Mouse (Mus musculus) macrophage (primary cell): ENCODE data around the gene Gm19684. TPM values are rescaled to one million over a fixed set of nuclear protein-coding genes. Genes with fewer than 3 reads are reported as not detected.
A peak's percentile ranks its signal among the peaks of the same experiment; 100 is the strongest.
"Not testable (repeated sequence)": the region's sequence is repeated elsewhere in the genome, so short reads cannot be mapped to it uniquely, and the experiment has no call there.

Source experiments
- H3K27ac ChIP-seq: fragments of 350-480 bp; formaldehyde crosslinking; 2 replicates; pipeline ENCODE4 v1.9.0; 2021
- H3K36me3 ChIP-seq: fragments of 350-480 bp; formaldehyde crosslinking; 2 replicates; pipeline ENCODE4 v1.9.0; 2021; ENCODE audit errors: inconsistent target
- H3K4me3 ChIP-seq: fragments of 350-480 bp; formaldehyde crosslinking; 2 replicates; pipeline ENCODE4 v1.9.0; 2021; ENCODE audit errors: inconsistent target
- H3K79me2 ChIP-seq: fragments of 350-480 bp; formaldehyde crosslinking; 2 replicates; pipeline ENCODE4 v1.9.0; 2021; ENCODE audit errors: inconsistent target
- WGBS: methylation state at CpG from one replicate; pipeline ENCODE4 v1.1.7; 2026; ENCODE audit warnings: inconsistent platforms; ENCODE audit not compliant: missing documents; 5-methylcytosine and 5-hydroxymethylcytosine counted together
- polyA plus RNA-seq: library from polyadenylated mRNA; stranded (reverse); fragments of 250-400 nt; gene quantifications from 3 replicates; pipeline ENCODE4 v1.2.4, GENCODE M21; 2018; ENCODE audit warnings: inconsistent platforms
- total RNA-seq, 78 experiments: library from RNA; depleted of rRNA; stranded (reverse); fragments of 250-400 nt; gene quantifications; 1 replicate in 9 of 78; 2 replicates in 24 of 78; 3 replicates in 43 of 78; 4 replicates in 2 of 78; pipeline ENCODE4 v1.2.4; 2018; ENCODE audit warnings: inconsistent platforms in 56 of 78

Gm19684 gene
- 100 to 1,000 TPM in 1 of 26 experiments, 10 to 100 TPM in 21, 1 to 10 TPM in 4; 8.5 to 105 (median 39.0) TPM for total RNA-seq (2018; cell fraction: chromatin; rRNA removed)
- 1 to 10 TPM in 11 of 26 experiments, under 1 TPM in 15; 0.23 to 4.8 (median 0.86) TPM for total RNA-seq (2018; cell fraction: cytosol; rRNA removed)
- 10 to 100 TPM in 22 of 26 experiments, 1 to 10 TPM in 4; 8.2 to 67.4 (median 19.8) TPM for total RNA-seq (2018; cell fraction: nucleus; rRNA removed)
- 0.22 to 0.67 TPM in 2 of 3 replicates, not detected in the other for polyA plus RNA-seq

GRCm38 (mm10) chr17:36121352-36122020, at the start of gene Gm19684:
Gene Gm19684 (plus strand): TSS chr17:36121678.
- WGBS = under 1% methylated on average over 8 of the region's 8 CpGs
- H3K4me3 ChIP-seq = peak within 1 kb of the TSS; percentile 72
- peaks cover 13% of the 10 kb centered on the region; the same call in 1 of the 2 replicates for H3K36me3 ChIP-seq
- peaks cover 45% of the 10 kb centered on the region for H3K79me2 ChIP-seq
- peak within 1 kb of the TSS; percentile 65 for H3K27ac ChIP-seq

- H3K79me2 ChIP-seq, H3K36me3 ChIP-seq, H3K4me3 ChIP-seq, H3K27ac ChIP-seq: not testable (repeated sequence)
Measured at GRCm38 (mm10) chr17:36081901-36082300, 39.6 kb upstream of the Gm19684 start.

GRCm38 (mm10) chr17:36082519-36083232, 38.8 kb upstream of the Gm19684 start:
- not testable (repeated sequence) for H3K36me3 ChIP-seq, H3K4me3 ChIP-seq, H3K79me2 ChIP-seq, H3K27ac ChIP-seq
- WGBS = 72% methylated on average over 3 of the region's 6 CpGs

GRCm38 (mm10) chr17:36083266-36083869, 38.1 kb upstream of the Gm19684 start:
- Histone ChIP-seq H3K79me2 (no peaks in the 10 kb centered on the region), H3K4me3 (peak overlapping the region; percentile 49), H3K36me3 (no peaks in the 10 kb centered on the region), H3K27ac (no peak overlapping the region)
- WGBS = 1% methylated on average over 46 of the region's 46 CpGs

- Histone ChIP-seq H3K27ac (no peak overlapping the region), H3K36me3 (no peaks in the 10 kb centered on the region), H3K4me3 (peak overlapping the region; percentile 49), H3K79me2 (no peaks in the 10 kb centered on the region)
- WGBS = under 1% methylated on average over 37 of the region's 42 CpGs
Measured at GRCm38 (mm10) chr17:36083870-36084451, 37.5 kb upstream of the Gm19684 start.

GRCm38 (mm10) chr17:36085976-36086375, 35.5 kb upstream of the Gm19684 start:
- not testable (repeated sequence) for H3K4me3 ChIP-seq, H3K36me3 ChIP-seq, H3K79me2 ChIP-seq, H3K27ac ChIP-seq
- 67% methylated on average over 1 of the region's 1 CpGs for WGBS

- H3K4me3 ChIP-seq, H3K27ac ChIP-seq, H3K36me3 ChIP-seq, H3K79me2 ChIP-seq: not testable (repeated sequence)
- no CpG with 5 or more reads among the region's 2 CpGs for WGBS
Measured at GRCm38 (mm10) chr17:36091933-36092332, 29.5 kb upstream of the Gm19684 start.

- not testable (repeated sequence) for H3K79me2 ChIP-seq, H3K27ac ChIP-seq, H3K4me3 ChIP-seq, H3K36me3 ChIP-seq
Measured at GRCm38 (mm10) chr17:36092520-36092919, 29.0 kb upstream of the Gm19684 start.

GRCm38 (mm10) chr17:36093936-36094335, 27.5 kb upstream of the Gm19684 start:
- Histone ChIP-seq H3K27ac (no peak overlapping the region), H3K79me2 (no peaks in the 10 kb centered on the region), H3K4me3 (no peak overlapping the region), H3K36me3 (no peaks in the 10 kb centered on the region)
- WGBS = 45% methylated on average over 3 of the region's 3 CpGs

GRCm38 (mm10) chr17:36099603-36100002, 21.9 kb upstream of the Gm19684 start:
- not testable (repeated sequence) for H3K36me3 ChIP-seq, H3K79me2 ChIP-seq, H3K4me3 ChIP-seq, H3K27ac ChIP-seq
- 82% methylated on average over 2 of the region's 2 CpGs for WGBS

- not testable (repeated sequence) for H3K79me2 ChIP-seq, H3K27ac ChIP-seq, H3K4me3 ChIP-seq, H3K36me3 ChIP-seq
- 100% methylated on average over 1 of the region's 12 CpGs for WGBS
Measured at GRCm38 (mm10) chr17:36102091-36102490, 19.4 kb upstream of the Gm19684 start.

GRCm38 (mm10) chr17:36110129-36110528, 11.3 kb upstream of the Gm19684 start:
- H3K4me3 ChIP-seq, H3K36me3 ChIP-seq, H3K79me2 ChIP-seq, H3K27ac ChIP-seq: not testable (repeated sequence)
- WGBS = 38% methylated on average over 2 of the region's 3 CpGs

GRCm38 (mm10) chr17:36110641-36111509, 10.6 kb upstream of the Gm19684 start:
- H3K27ac ChIP-seq, H3K79me2 ChIP-seq, H3K36me3 ChIP-seq: not testable (repeated sequence)
- 2% methylated on average over 51 of the region's 57 CpGs for WGBS
- H3K4me3 ChIP-seq = peak overlapping the region; percentile 30

GRCm38 (mm10) chr17:36111510-36111868, 10.0 kb upstream of the Gm19684 start:
- H3K79me2 ChIP-seq, H3K27ac ChIP-seq, H3K36me3 ChIP-seq: not testable (repeated sequence)
- H3K4me3 ChIP-seq = peak overlapping the region; percentile 30
- 0% methylated on average over 8 of the region's 10 CpGs for WGBS
